Mouse (Mus musculus) liver, embryonic 14.5 days (tissue): ENCODE results near the gene Treml2. TPM values are rescaled to one million over a fixed set of nuclear protein-coding genes. Genes with fewer than 3 reads are reported as not detected.
"Not testable (repeated sequence)": the region's sequence is repeated elsewhere in the genome, so short reads cannot be mapped to it uniquely, and the experiment has no call there.

Experiments
- ATAC-seq: fragments of 200-750 bp; cut with Nextera tagmentation; 2 replicates; pipeline ENCODE4 v1.8.0; 2017; ENCODE audit warnings: moderate number of reproducible peaks, mild to moderate bottlenecking, moderate library complexity; ENCODE audit not compliant: insufficient read depth
- DNase-seq, 3 experiments: peaks; one replicate each; pipeline ENCODE4 v3.0.0-alpha.2; 2012 to 2013; ENCODE audit warnings: low read depth in 3 of 3, low spot score in 3 of 3
- H3K27ac ChIP-seq: fragments of 300-500 bp; sonication (generic); 2 replicates; pipeline ENCODE4 v1.5.1; 2014; ENCODE audit warnings: moderate library complexity, mild to moderate bottlenecking, control low read depth, inconsistent platforms
- H3K27me3 ChIP-seq: fragments of 300-500 bp; sonication (generic); 2 replicates; pipeline ENCODE4 v1.6.1; 2014; ENCODE audit warnings: mild to moderate bottlenecking, low read length, moderate library complexity; ENCODE audit not compliant: control insufficient read depth, insufficient read depth
- H3K36me3 ChIP-seq: fragments of 300-500 bp; sonication (generic); replicated peaks from 2 replicates; pipeline ENCODE4 v1.6.1; 2014; ENCODE audit warnings: low read depth; ENCODE audit not compliant: control insufficient read depth, insufficient read depth
- H3K4me1 ChIP-seq, 2 experiments: fragments of 200-500 bp in 1 of 2; fragments of 300-500 bp in 1 of 2; sonication (generic) in 1 of 2; replicated peaks; 2 replicates each; pipeline ENCODE4 v1.6.1; 2012 to 2014; ENCODE audit warnings: antibody characterized with exemption in 1 of 2, inconsistent platforms in 1 of 2, low read length in 1 of 2; ENCODE audit not compliant: control insufficient read depth in 2 of 2, insufficient read depth in 2 of 2
- H3K4me2 ChIP-seq: fragments of 300-500 bp; sonication (generic); 2 replicates; pipeline ENCODE4 v1.6.1; 2014; ENCODE audit warnings: low read depth, mild to moderate bottlenecking, control low read depth, moderate library complexity
- H3K4me3 ChIP-seq, 2 experiments: fragments of 200-500 bp in 1 of 2; fragments of 300-500 bp in 1 of 2; sonication (generic) in 1 of 2; 2 replicates each; pipeline ENCODE4 v1.5.1; 2012 to 2014; ENCODE audit warnings: low read depth in 2 of 2, low read length in 2 of 2, mild to moderate bottlenecking in 2 of 2, control low read depth in 1 of 2, inconsistent platforms in 1 of 2, moderate library complexity in 1 of 2; ENCODE audit not compliant: insufficient read depth in 1 of 2
- H3K9ac ChIP-seq: fragments of 300-500 bp; sonication (generic); replicated peaks from 2 replicates; pipeline ENCODE4 v1.6.1; 2014; ENCODE audit warnings: mild to moderate bottlenecking, control low read depth, moderate library complexity
- H3K9me3 ChIP-seq: fragments of 300-500 bp; sonication (generic); 2 replicates; pipeline ENCODE4 v1.6.1; 2016; ENCODE audit warnings: low read length, mixed read lengths; ENCODE audit not compliant: control insufficient read depth
- CTCF ChIP-seq: IDR thresholded peaks from 2 replicates; pipeline ENCODE4 v1.5.1; 2016; ENCODE audit warnings: antibody characterized with exemption, low read depth, control low read depth
- EP300 ChIP-seq: IDR thresholded peaks from 2 replicates; pipeline ENCODE4 v1.6.1; 2016; ENCODE audit warnings: antibody characterized with exemption, low read depth
- WGBS: fragments of 180-500 bp; shearing (Covaris S2); extraction: QIAGEN DNeasy Blood & Tissue Kit; methylation state at CpG from one replicate; pipeline ENCODE4 v1.1.7; 2014; ENCODE audit not compliant: insufficient replicate concordance; 5-methylcytosine and 5-hydroxymethylcytosine counted together
- polyA plus RNA-seq, 2 experiments: library from polyadenylated mRNA; depleted of rRNA in 1 of 2; stranded (reverse) in 1 of 2; unstranded in 1 of 2; fragments of >200 nt; fragmentation: Nextera tagmentation in 1 of 2; extraction: Ambion mirVana in 1 of 2; gene quantifications; 2 replicates each; pipeline versions ENCODE4 v1.2.1 to v1.2.3; 2012 to 2014

Gene Treml2
- polyA plus RNA-seq, 2 experiments = 2.1 to 10.7 TPM

GRCm38 (mm10) chr17:48346834-48347233 lies 47.5 kb downstream of the Treml2 start:
- 52% methylated on average over 4 of the region's 4 CpGs for WGBS
- no peaks in the 10 kb centered on the region for H3K36me3 ChIP-seq
- H3K4me2 ChIP-seq = no peak overlapping the region
- no peak for TF ChIP-seq CTCF
- no peak for TF ChIP-seq EP300
- H3K4me3 ChIP-seq = no peak overlapping the region
- peaks cover under 1 to 4% of the 10 kb centered on the region in 2 experiments; a peak in 2 of 4 replicates for H3K4me1 ChIP-seq
- DNase-seq (no peak), ATAC-seq (no peak)
- H3K27ac ChIP-seq = no peak overlapping the region
- no peaks in the 10 kb centered on the region for H3K9me3 ChIP-seq
- no peaks in the 10 kb centered on the region for H3K27me3 ChIP-seq
- H3K9ac ChIP-seq = no peak overlapping the region

- no peak for DNase-seq
- 45% methylated on average over 2 of the region's 2 CpGs for WGBS
- no peak overlapping the region for H3K27ac ChIP-seq
Observed at GRCm38 (mm10) chr17:48347287-48347686, 48.0 kb downstream of the Treml2 start.

GRCm38 (mm10) chr17:48350681-48351193 lies 51.4 kb downstream of the Treml2 start:
- H3K36me3 ChIP-seq = no peaks in the 10 kb centered on the region
- ATAC-seq (no peak), DNase-seq (no peak)
- 68% methylated on average over 5 of the region's 5 CpGs for WGBS
- TF ChIP-seq CTCF (no peak), EP300 (no peak)
- H3K4me1 ChIP-seq = no peaks in the 10 kb centered on the region; a peak in 1 of 4 replicates
- no peaks in the 10 kb centered on the region for H3K27me3 ChIP-seq
- H3K27ac ChIP-seq = no peak overlapping the region
- no peak overlapping the region for H3K9ac ChIP-seq
- no peaks in the 10 kb centered on the region for H3K9me3 ChIP-seq
- no peak overlapping the region for H3K4me3 ChIP-seq
- no peak overlapping the region for H3K4me2 ChIP-seq

More at GRCm38 (mm10) chr17:48347287-48347686, 48.0 kb downstream of the Treml2 start:
- H3K36me3 ChIP-seq = no peaks in the 10 kb centered on the region
- no peaks in the 10 kb centered on the region for H3K9me3 ChIP-seq
- TF ChIP-seq CTCF = no peak
- TF ChIP-seq EP300 = no peak
- H3K27me3 ChIP-seq = no peaks in the 10 kb centered on the region
- peaks cover 0 to under 1% of the 10 kb centered on the region in 2 experiments; a peak in 1 of 4 replicates for H3K4me1 ChIP-seq
- H3K4me2 ChIP-seq = no peak overlapping the region
- no peak overlapping the region for H3K4me3 ChIP-seq
- no peak for ATAC-seq
- H3K9ac ChIP-seq = no peak overlapping the region

- DNase-seq, H3K4me1 ChIP-seq, H3K4me2 ChIP-seq, H3K27ac ChIP-seq, H3K36me3 ChIP-seq, H3K4me3 ChIP-seq, ATAC-seq, H3K9me3 ChIP-seq, H3K9ac ChIP-seq, H3K27me3 ChIP-seq: not testable (repeated sequence)
- 76% methylated on average over 7 of the region's 7 CpGs for WGBS
Observed at GRCm38 (mm10) chr17:48352976-48353375, 53.7 kb downstream of the Treml2 start.

- no peak overlapping the region for H3K27ac ChIP-seq
- TF ChIP-seq CTCF (no peak), EP300 (no peak)
- DNase-seq (no peak), ATAC-seq (no peak)
- H3K4me3 ChIP-seq = no peak overlapping the region
- H3K9ac ChIP-seq = no peak overlapping the region
- no peaks in the 10 kb centered on the region for H3K27me3 ChIP-seq
- H3K4me1 ChIP-seq = peaks cover 4 to 10% of the 10 kb centered on the region in 2 experiments
- H3K36me3 ChIP-seq = no peaks in the 10 kb centered on the region
- no peaks in the 10 kb centered on the region for H3K9me3 ChIP-seq
- 59% methylated on average over 3 of the region's 3 CpGs for WGBS
- H3K4me2 ChIP-seq = no peak overlapping the region
Observed at GRCm38 (mm10) chr17:48355822-48356221, 56.5 kb downstream of the Treml2 start.
